Mouse (Mus musculus) testis, postnatal 10 days (tissue): ENCODE results near the gene Lamtor3.
A peak's percentile ranks its signal among the peaks of the same experiment; 100 is the strongest.
"Not testable (repeated sequence)": the region's sequence is repeated elsewhere in the genome, so short reads cannot be mapped to it uniquely, and the experiment has no call there.

Source experiments
- DNase-seq: peaks from one replicate; pipeline ENCODE4 v3.0.0; 2021; ENCODE audit warnings: low spot score

The Lamtor3 gene

DNA sequence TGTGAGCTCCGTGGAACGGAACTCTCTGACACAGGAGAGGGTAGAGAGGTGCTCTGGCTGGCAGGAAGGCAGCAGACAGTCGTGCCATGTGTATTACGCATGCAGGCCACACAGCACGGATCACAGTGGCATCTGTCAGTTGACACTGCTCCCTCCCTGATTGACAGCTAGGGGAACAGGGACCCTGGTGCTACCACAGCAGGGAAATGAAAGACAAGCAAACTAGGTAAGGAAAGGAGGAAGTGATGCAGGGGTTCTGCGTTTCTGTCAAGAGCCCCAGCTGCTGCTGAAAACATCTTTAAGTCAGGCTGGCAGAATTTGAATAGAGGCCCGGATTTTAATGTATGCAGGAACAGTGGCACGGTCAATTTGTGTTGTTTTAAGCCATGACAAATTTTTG is 45.2 kb downstream of the Lamtor3 start:
- DNase-seq: no peak

DNA sequence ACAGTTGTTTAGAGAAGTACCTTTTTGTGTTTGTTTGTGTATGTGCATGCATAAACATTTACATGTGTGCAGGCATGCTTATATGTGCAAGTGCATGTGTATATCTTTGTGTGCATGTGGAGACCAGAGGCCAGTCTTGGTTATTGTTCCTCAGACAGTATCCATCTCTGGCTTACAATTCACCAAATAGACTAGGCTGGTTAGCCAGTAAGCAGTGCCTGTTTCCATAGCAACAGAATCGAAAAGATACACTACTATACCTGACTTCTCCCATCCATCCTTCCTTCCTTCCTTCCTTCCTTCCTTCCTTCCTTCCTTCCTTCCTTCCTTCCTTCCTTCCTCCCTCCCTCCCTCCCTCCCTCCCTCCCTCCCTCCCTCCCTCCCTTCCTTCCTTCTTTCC is 45.7 kb downstream of the Lamtor3 start:
- not testable (repeated sequence) for DNase-seq

DNA sequence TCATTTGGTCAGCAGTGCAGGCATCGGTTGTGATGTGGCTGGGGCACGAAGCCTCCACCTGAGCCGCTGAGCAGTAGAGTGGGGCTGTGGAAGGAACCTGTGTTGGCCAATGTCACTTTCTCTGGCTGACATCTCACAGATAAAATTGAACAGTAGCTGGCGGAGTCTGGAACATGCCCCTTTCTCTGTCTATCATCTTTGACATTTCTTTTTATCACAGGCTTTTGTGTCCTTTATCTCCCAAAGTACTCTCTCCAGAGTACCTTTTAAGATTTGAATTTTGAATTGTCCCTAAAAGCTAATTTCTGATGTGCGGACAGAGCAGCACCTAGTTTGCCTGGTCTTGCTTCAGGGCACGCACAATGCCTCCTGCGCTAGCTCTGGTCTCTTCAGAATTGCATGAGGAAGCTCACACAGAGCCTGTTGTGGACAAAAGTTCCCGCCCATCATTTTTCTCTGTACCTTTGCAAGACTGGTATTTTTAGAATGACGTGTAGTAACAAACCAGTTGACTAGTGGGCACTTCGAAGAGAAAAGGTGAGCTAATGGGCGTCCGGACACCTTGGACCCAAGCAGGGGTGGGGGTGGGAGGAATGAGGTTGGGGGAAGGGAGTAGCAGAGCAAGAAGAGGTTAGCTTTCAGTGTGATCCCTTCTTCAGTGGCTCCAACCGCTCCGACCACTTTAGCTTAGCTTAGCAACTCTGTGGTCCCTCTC is 50.0 kb downstream of the Lamtor3 start:
- DNase-seq: no peak

DNA sequence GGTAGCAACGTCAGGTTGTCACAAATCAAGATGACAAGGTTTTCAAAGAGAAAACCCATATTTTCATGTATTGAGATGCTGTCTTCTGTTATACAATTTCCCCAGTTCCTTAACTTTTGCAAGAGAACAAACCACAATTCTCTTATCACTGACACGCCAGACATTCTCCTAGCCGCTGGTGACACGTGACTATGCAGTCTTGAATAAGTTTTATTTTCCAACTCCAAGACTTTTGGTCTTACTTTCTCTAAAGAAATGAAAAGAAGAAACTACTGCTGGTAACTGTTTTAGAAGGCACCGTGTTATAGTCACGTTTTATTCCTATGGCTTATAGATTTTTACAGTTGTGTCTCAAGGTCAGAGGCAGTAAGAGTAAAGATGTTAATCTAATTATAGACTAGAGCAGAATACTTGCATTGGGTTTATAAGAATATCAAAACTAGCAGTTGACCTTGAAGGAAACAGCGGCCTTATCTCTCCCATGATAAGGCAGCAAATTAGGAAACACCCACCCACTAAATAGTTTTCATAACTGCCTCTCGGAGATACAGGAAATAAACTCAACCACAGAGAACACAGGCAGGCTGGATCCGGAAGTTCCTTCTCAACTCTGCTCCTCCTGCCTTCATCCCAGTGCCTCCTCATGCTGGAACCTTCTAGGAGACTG is 50.6 kb downstream of the Lamtor3 start:
- no peak for DNase-seq

DNA sequence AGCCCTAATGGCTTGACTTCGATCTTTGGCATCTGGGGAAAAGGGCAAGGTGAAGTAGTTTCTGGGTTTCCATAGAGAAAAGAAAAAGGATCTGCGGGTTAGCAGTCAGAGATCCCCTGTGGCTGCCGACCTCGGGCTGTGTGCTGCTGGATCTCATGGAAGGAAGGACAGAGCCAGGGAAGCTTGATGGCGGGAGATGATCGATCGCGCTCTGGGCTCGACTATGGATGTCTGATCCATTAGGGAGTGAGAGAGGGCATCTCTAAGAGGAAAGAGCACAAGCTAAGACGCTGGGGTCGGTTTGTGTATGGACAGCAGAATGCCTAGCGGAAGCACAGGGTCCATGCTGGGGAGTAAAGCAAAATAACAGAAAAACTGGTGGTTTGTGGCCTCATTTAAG is 51.6 kb downstream of the Lamtor3 start:
- DNase-seq: peak; percentile 69

DNA sequence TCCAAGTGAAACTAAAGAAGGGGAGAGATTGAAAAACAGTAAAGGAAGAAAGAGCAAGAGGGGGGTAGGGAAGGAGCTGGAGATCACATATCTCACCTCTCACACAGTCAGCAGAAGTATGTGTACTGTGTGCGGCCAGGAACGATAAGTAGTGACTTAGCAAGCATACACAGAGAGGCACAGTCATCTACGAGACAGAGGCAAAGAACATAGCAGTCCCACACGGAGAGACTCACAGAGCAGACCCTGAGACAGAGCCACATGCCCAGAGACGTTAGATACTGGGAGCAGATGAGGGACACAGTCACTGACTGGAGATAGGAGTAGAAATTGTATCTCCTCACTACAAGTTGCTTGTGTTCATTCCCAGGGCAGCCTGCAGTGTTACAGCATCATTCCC is 53.9 kb downstream of the Lamtor3 start:
- DNase-seq: no peak

DNA sequence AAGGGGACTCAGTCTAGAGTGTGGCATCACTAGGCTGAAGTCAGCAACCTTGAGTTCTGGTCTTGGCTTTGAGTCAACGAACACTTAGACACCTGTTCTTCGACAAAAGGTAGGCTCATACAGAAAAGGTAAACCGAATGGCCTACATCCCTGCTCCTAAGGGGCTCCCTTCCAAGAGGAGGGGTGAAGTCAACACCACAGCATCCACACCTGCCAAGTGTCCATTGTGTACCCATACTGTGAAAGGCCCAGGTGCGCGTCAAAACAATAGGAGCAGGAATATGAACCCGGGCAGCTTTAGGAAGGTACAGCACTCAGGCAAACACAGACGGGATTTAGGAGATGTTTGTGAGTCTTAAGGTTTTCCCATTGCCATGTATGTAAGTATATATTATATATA is 54.7 kb downstream of the Lamtor3 start:
- no peak for DNase-seq

DNA sequence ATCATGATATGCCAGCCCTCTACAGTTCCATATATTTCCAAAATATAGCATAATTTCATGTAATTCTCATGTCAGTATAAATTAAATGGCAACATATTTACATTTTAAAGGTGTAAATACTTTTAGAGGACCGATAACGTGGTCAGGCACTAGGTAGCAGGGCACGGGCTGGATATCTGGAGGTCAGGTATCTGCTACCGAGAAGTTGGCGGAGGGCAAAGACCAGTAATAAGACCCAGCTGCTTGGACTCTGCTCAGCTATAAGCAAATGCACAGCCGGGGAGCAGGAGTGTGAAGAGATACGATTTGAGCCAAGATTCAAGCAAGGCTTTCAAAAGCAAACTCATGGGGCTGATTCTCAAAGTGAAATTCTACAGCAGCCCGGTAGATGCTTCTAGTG is 56.0 kb downstream of the Lamtor3 start:
- DNase-seq: no peak

DNA sequence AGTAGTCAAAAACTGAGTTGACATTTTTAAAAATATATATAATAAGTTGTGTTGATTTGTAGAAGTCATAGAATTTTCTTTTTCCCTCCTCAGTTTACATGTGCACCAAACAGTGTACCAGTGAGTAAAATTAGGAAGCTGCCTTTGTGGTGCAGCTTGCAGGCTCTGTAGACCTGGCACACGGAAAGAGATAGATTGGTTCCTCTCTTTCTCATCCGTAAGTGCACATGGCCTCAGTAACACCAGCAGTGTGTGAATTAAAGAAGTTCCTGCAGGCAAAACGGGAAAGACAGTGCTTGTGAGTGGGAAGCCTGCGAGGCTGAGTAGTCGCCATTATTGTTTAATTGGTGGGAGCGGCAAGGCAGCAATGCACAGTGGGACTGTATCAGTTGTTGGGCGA is 57.1 kb downstream of the Lamtor3 start:
- no peak for DNase-seq

DNA sequence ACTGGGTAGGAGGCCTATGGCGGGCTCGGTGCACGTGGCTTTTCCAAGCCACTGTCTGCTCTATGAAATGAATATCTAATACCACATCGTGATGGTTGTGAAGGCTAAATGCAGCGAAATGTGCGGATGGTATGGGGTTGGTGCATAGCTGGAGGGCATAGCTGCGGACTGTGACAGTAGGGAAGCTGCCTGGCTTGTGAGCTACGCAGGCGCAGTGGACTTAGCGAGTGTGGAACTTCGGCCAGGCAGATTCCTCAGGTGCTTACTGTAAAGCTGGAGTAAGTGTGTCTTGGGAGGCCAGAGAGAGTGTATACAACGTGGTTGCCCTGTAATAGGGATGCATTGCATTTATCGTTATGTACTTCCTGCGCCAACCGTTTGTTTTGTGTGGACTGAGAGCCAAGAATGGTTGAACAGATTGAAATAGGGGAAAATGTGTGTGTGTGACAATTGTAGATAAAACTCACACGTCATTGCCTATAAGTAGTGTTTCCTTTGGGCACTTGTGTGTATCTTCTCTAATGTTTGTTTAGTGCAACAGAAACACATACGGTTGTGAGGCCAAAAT is 57.6 kb downstream of the Lamtor3 start:
- no peak for DNase-seq

DNA sequence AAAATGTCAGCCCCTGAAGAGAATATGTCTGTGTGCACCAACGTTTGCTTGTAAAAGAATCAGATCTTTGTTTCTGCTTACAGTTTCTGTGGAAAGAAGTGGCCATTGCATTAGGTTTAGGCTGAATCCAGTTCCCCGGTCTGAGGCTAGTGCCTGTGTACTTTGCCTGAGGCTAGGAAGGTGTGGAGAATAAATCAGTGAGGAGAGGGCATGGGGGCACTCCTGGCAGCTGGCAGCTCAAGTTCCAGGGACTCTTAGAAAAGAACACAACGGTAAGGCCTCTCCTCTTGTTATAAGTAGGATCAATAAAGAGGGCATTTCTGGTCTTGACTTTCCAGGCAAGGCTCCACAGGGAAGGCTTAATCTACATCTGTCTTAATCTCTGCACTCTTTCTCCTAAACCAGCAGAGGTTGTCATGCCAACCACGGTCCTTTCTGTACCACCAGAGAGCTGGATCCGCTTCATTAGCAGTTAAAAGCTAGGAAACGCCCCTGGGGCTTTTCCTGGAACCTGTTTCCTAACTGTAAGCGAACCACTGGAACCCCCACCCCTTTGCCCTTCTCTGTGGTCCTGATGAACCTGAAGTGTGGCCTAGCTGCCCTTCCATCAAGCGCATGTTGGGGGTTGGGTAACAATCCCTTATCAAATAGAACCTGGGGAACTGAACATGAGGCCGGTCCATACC is 58.8 kb downstream of the Lamtor3 start:
- DNase-seq: no peak

DNA sequence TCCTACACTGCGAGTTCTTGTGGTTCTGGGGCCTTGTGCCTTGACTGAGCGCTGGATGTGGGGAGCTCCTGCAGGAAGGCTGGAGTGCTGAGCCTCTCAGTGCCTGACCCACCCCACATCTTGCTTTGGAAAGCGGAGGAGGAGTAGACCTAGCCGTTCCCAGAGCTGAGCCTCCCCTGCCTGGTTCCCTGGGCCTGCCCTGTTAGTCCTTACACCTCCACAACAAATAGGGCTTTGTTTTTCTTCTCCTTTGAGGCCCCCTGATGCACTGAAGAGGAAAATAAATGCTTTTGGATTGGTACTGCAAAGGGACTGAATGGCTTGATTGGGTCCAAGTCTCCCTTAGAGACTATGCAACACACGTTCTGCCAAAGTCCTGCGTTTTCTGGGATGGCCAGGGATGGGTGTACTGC is 59.3 kb downstream of the Lamtor3 start:
- DNase-seq: peak; percentile 50

DNA sequence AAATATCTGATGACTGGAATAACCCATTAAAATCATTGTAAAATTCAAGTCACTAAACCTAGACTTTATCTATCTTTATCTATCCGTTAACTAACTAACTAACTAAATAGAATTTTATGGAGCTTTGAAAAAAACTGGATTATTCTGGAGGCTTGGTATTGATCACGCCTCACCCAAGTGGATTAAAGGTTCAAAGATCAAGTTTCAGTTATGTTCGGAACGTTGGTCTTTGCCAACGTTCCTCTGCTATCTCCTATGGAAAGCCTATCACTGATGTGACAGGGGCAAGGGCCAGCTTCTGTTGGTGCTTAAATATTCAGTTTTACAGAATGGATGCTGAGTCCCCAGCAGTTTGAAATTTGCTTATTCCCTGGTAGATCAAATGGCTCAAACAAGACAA is 59.9 kb downstream of the Lamtor3 start:
- no peak for DNase-seq
